Mouse (Mus musculus) kidney, postnatal 4 days (tissue): ENCODE results near the gene Rin2.
"Not testable (repeated sequence)": the region's sequence is repeated elsewhere in the genome, so short reads cannot be mapped to it uniquely, and the experiment has no call there.

Source experiments
- DNase-seq, 2 experiments: peaks; one replicate each; pipeline ENCODE4 v3.0.0; 2021; ENCODE audit warnings: mixed read lengths in 2 of 2

The Rin2 gene

DNA sequence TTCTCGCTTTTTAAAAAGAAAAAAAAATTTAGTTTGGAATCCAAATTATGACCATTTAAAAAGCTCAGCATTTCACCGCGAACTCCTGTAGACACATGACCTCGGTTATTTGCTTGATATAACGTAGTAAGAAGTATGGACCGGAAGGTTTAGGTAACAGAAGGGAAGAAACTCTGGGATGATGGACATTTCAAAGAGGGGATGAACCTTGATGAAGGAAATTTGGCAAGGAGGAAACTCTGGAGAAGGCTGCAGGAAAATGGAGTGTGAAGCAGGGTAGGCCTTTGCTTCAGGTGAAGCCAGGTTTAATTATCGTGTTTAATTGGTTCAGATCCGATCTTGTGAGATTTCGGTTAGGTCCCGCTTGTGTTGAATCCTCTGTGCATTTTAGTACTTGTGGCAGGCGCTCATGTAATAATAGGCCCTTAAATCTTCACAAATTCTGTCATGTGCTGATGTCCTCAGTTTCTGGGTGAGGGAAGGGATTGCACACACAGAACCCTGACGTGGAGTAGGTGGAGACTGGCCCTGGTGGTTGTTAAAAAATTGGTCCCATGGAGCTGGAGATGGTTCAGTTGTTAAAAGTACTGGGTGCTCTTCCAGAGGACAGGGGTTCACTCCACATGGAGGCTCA is 229.1 kb downstream of the Rin2 start:
- DNase-seq = no peak

DNA sequence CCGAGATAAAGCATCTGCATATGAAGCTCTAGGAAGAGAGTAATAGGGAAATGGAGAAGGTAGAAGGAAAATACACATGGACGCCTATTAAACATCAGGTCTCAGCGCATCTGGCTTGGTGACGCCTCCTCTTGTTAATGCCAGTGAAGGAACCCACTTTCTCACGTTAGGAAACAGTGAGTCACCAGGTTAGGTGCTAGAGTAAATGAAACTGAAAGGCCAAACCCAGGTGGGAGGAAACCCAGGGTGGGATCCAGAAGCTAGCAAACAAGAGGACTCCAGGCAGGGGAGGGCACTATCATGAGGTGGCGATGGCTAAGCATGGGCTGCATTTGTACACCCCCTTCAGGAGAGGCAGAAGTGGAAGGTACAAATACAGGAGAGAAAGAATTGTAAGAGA is 230.1 kb downstream of the Rin2 start:
- no peak for DNase-seq

DNA sequence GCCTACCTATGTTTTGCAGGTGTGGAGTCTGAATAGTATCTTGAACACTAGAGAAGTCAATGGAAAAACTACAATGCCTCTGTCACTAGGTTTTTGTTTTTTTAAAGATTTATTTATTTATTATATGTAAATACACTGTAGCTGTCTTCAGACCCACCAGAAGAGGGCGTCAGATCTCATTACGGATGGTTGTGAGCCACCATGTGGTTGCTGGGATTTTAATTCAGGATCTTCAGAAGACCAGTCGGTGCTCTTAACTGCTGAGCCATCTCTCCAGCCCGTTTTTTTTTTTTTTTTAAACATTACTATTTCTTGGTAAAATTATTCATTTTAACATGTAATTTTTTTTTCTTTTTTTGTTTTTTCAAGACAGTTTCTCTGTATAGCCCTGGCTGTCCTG is 230.9 kb downstream of the Rin2 start:
- DNase-seq = not testable (repeated sequence)

DNA sequence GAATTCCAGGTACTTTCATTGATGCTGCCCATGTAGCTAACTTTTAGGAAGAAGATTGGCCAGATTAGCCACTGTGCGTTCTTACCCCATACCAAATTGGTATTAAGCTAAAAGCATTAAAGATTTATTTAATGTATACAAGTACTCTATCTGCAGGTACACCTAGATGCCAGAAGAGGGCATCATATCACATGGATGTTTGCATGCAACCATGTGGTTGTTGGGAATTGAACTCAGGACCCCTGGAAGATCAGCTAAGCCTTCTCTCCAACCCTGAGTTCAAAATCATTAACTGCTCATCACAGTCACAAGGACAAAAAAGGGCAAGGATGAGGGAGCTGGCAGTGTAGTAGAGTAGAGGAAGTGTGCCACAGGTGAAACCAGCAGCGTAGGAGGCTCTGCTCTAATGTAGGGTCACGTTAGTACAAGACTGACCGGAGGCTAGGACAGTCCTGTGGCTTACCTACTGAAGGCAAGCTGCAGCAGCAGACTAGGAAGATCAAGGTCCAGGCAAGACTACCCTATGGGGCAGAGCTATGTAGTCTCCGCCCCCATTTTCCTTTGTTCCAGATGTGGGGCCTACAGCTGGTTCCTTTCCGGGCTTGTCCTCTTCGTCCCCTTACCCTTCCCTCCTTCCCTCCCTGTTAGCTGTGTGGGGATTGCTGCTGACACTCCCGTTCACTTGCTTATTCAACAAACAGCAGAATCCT is 246.1 kb downstream of the Rin2 start:
- no peak for DNase-seq

DNA sequence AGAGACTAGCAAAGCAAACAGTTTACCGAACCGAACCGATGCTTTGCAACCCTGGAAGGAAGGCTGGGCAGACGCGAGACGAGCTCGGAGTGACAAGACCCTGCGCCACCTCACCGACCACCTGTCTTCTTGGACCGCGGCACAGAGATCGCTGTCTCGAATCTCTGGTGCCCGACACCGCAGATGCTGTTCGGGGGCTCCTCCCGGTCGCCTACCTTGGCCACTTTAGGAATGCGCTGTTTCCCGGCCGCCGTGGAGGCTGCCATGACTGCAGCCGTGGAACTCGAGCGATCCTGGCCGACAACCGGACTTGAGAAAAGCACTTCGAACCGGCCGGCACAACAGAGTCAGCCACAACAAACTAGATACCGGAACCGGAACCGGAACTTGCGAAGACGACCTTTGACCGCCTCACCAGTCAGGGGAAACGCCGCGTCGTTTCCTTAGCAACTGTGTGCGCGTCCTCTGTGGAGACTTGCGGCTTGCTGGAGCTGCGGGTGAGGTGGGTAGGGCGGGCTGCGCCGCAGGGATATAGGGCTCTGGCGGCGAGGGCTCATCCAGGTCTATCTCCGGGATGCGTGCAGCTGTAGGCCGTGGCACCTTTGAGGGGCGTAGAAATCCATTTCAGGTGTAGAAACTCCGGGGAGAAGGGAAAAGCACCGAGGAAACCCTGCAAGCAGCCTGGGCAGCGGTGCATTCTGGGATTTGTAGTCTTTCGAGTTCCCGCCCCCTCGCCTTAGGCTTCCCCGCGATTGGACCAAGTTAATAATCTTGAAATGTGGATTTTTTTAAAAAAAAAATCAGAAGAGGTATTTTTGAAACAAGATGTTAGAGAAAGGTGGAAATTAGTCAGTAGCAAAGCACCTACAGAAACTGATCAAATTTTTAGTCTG is 259.6 kb downstream of the Rin2 start, which contains the start of the genes Cfap61 and Crnkl1:
Cfap61 (plus strand) TSS at position 446 of the 893 bp plus-strand sequence.
Crnkl1 (minus strand) TSS at position 676 of the 893 bp plus-strand sequence.
- DNase-seq = peak; percentile 96 to 97

DNA sequence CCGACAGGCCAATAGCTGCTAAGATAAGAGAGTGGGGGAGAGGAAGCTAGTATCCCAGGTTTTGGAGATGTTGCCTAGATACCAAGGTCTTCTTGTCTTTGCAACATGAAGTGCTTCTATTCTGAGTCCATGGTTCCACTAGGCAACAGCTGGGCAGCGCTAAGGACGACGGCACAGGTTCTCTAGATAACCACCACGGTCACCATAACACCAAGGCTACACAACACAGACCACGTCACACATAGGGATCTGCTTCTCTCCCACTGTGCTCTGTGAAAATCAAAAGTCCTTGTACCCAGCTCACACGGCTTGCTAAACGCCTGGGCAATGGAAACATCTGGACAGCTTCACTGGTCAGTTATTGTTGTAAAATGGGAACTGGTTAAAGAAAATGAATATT is 262.0 kb downstream of the Rin2 start:
- DNase-seq = no peak
